Mouse (Mus musculus) retina, postnatal 1 day (tissue): ENCODE results near the gene Zxdc.

Experiments
- DNase-seq: peaks from one replicate; pipeline ENCODE4 v3.0.0-alpha.2; 2012

Zxdc gene

DNA sequence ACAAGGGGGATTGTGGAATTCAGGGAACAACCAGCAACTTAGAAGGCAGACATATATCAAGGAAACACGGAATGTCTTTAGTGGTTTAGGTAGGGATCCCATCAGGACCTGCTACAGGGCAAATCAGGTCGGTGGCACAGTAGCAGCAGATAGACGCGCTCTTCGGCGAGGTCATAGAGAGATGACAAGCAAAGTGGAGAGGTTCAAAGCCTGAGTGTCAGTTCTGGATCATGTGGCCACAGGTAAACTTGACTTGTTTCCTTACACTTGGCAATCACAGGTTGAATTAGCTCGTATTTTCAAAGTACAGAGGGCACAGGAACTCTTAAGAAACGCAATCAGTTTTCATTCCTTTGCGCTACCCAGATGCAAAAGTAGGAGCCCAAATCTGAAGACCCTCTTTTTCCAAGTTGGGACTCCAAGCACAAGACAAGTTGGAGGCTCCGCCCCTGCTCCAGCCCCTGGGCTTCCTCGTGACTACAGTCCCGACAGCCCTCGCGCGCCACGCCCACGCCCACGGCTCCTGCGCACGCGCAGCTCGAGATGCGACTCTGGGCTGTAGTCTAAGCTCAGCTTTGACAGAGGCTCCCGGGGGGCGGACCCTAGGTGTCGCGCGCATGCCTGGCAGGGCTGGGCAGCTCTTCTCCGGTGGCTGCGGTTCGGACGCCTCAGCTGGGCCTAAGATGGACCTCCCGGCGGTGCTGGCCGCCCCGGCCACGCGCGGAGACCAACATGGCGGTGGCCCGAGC, at the start of gene Zxdc:
Zxdc (plus strand) TSS at position 517 of the 749 bp plus-strand sequence.
- peak; percentile 97 for DNase-seq

DNA sequence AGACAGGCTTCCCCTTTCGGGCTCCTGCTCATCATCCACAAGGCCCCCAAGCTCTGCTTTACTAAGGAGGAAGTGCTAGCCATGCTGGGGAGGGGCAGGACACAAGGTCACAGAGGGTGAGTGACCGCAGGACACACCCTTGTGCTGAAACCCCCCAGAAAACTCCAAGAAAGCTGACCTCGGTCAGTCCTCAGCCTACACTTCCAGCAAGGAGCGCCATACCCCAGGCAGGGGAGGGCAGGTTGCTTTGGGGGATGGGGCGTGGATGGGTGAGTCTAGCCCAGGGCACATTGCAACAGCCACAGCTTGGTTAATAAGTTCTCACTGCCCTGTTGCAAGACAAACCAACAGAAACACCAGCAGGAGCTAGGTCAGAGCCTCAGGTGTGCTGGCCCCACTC, 48.9 kb upstream of the Zxdc start:
- no peak for DNase-seq

- no peak for DNase-seq
These were observed 47.5 kb upstream of the Zxdc start for GRCm38 (mm10) chr6:90321811-90322210.

DNA sequence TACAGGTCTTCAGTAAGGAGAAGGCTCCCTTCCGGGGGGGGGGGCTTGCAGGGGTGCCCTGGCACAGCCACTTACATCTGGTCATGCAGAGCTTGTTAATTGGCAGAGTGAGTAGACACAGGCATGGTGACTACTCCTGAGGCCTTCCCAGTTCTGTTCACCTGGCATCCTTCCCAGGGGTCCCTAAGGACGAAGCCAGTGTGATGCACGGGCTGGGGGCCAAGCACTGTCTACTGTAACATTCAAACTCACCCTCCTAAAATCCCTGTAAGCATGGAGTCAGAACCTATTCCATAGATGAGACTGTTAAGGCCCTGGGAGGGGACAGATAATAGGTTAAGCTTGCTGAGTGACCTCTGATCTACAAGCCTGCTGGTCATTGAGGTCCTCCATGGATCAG, 45.3 kb upstream of the Zxdc start:
- no peak for DNase-seq

- DNase-seq: no peak
These were observed 44.8 kb upstream of the Zxdc start for GRCm38 (mm10) chr6:90324463-90324862.

- peak; percentile 45 for DNase-seq
These were observed 44.3 kb upstream of the Zxdc start, which contains the start of gene Chst13 for GRCm38 (mm10) chr6:90324991-90325390. Gene Chst13, minus strand, starts transcription at chr6:90325185.

DNA sequence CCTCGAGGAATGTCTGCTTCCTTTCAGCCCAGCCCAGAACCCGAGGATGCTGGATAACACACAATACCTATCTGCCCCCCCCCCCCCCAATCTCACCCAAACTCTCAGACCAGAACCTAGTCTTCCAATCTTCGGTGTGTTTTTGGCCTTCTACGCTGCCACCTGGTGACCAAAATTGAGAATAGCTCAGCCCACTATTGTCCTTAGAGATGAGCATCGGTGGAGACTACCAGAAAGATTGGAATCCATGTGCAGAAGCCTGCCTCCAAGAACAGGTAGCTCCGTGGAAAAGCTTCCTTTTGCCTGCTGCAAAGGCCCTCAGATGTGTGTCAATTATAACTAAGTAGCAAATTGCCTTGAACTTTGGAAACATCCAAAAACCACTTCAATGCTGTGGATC, 41.6 kb upstream of the Zxdc start:
- peak; percentile 48 for DNase-seq

DNA sequence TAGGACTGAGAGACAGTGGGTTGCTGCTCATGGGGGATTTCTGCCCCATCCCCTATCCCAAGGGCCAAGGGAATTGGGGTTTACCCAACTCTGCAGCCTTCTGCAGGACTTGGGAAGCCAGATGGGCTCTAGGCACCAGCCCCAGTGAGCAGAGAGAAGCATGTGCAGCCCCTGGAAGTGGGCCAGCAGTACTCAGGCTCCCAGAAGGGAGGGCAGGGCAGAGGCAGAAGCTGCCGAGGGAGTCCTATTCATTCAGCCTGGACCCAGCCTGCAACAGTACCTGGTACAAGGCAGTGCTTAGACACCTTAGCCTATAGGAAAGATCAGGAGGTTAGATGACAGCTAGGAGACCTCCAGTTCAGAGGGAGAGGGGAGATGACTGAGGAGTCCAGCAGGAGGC, 39.3 kb upstream of the Zxdc start:
- no peak for DNase-seq

DNA sequence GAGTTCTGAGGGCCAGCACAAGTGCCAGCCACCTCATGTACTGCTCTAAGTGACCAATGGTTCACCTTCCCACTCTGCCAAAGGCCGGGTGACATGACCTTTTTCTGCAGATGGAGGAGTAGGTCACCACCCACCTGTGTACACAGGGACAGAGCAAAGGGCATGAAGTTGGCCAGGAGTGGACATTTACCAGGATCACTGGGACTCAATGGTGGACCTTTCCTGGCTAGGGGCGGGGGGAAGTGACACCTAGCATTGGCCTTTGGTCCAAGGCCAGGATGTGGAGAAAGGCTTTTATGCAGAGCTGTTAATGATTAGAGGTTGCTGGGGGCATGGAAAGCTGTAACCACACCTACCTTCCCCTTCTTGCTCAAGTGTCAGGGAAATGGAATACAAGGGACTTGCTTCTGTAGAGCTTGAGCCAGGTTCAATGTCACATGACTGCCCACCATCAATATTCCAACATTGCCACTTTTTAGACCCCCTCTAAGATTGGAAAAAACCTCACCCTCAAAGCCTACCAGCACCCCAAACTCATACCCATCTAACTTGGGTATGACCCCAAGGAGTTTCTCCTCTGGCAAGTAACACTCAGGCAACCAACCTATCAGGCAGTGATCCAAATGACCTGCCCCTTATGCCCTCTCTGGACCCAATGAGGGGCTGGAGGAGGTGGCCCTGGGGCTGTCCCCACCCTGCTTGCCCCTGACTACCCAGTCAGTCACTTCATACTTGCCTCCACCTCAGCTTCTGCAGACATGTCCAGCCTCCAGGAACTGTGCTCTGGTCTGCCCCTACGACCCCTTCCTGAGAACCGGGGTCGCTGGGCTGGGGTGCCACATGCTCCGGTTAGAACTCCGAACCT, 36.5 kb upstream of the Zxdc start, which contains the start of gene Uroc1:
Uroc1 (plus strand) TSS at position 724 of the 865 bp plus-strand sequence.
- DNase-seq: no peak

DNA sequence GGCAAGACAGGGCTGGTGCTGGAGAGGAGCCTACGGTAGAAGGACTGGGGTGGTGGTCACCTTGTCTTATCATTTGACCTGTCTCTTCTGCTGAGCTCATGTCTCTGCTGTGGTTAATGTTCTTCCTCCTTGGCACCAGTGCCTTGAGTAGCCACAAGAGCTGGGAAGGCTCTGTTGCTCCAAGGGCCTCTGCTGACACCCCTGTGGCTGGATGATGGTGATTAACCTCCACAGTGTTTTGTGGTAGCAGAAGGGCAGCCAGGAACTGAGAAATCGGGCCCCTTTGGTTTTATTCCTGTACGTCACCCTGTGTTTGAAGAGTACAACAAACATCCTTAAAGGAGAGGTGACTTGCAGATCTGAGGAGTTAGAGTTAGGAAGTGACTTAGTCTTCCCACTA, 35.0 kb upstream of the Zxdc start:
- DNase-seq: no peak

DNA sequence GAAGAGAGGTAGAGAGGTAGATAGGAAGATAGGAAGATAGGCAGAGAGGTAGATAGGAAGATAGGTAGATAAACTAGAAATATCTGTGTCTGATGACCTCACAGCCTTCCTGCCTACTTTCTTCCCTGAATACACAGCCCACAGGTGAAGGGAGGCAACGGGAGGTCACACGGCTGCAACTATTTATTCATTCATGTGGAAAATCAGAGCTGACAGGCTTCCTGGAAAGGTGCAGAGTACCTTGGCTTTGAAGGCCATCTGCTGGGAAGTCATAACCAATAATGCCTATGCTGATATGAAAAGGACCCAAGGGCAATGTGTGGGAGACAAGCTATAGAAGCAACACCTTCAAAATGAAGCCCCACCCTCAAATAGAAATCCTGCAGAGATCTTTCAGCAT, 26.9 kb upstream of the Zxdc start:
- peak; percentile 27 for DNase-seq

GRCm38 (mm10) chr6:90347183-90347582, 22.1 kb upstream of the Zxdc start:
- DNase-seq: no peak

GRCm38 (mm10) chr6:90348500-90348899, 20.8 kb upstream of the Zxdc start:
- no peak for DNase-seq

DNA sequence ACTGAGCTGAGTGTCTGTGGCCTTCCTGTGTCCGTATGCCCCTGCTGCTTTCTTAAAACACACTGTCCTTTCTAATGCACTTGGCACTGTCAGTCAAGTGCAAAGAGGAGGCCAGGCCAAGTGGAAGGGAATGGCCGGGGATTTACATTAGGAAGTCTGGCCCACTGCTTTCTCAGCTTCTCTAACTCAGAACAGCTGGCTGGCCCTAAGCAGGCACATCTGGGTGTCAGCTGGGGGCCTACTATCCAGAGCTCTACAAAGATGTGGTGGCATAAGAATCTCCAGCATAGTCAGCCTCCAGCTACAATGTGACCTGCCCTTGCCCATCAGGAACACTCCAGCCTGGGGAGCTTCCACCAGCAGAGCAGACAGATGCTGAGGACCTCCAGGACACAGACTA, 19.3 kb upstream of the Zxdc start:
- DNase-seq: no peak

GRCm38 (mm10) chr6:90358142-90358541, 11.2 kb upstream of the Zxdc start:
- no peak for DNase-seq

DNA sequence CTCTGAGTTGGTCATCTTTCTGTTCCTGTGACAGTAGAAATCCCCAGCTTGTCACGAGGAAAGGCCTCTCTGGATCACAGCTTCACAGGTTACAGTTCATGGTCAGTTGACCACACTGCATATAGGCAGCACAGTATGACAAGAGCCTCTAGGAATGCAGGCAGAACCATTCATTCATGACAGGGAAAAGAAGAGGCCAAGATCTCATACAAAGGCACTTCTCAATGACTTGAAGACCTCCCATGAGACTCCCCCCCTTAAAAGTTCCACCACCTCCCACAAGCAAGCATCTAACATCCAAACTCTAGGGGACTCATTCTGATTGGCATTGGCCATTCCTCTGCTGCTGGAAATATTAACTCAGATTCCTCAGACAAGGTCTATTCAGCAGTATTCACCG, 9.8 kb upstream of the Zxdc start:
- DNase-seq: peak; percentile 18

DNA sequence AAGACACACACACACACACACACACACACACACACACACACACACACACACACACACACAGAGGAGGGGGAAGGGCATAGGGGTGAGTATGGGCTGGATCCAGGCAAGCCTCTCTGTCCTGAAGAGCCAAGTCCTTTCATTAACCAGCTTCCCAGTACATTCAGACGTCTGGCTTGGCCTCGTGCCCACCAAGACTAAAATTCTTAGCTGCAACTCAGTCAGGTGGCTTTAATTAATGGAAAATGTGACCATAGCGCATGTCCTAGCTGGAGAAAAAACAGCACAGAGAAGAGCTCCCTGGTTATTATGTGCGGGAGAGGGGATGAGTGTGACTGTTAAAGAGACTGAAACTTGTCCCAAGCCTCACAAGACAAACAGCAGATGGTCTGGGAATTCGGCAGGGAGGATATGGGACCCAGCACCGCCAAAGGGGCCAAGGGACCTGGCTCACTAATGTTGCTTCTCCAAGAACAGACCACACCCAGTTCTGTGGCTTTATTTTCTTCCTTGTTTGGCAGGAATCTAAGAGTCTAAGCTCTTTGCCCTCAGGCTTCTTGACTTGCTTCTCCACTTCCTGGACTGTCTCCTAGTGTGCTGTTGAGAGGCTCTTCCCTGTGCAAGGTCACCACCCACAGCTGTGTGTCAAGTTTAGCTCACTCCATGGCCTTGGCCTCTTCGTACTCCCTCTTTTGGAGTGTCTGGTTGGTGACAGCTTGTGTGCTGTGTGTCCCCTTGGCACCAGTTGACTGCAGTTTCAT, 9.1 kb upstream of the Zxdc start:
- DNase-seq: peak; percentile 75

GRCm38 (mm10) chr6:90360922-90361614, 8.2 kb upstream of the Zxdc start:
- no peak for DNase-seq

- no peak for DNase-seq
These were observed 6.0 kb upstream of the Zxdc start for GRCm38 (mm10) chr6:90363301-90363700.

DNA sequence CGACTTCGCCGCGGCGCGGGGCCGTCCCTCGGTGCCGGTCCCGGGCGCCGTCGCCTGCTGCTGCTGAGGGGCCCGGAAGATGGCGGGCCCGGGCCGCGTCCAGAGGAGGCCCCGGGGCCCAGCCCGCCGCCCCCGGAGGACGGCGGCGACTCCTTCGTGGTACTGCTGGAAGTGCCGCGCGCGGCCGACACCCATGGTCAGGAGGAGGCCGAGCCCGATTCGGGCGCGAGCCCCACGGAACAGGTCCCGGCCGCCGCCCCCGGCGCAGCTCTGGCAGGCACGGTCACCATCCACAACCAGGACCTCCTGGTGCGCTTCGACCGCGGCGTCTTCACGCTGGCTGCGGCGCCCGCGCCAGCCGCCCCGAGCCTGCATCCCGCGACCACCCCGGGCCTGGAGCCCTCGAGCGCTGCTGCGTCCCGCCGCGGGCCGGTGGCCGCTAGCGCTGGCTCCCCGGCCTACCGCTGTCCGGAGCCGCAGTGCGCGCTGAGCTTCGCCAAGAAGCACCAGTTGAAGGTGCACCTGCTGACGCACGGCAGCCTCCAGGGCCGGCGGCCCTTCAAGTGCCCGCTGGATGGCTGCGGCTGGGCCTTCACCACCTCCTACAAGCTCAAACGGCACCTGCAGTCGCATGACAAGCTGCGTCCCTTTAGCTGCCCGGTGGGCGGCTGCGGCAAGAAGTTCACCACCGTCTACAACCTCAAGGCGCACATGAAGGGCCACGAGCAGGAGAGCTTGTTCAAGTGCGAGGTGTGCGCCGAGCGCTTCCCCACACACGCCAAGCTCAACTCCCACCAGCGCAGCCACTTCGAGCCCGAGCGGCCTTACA, 647 bp downstream of the Zxdc start:
- DNase-seq: peak; percentile 60

- DNase-seq: no peak
These were observed 5.4 kb downstream of the Zxdc start for GRCm38 (mm10) chr6:90374647-90375046.

DNA sequence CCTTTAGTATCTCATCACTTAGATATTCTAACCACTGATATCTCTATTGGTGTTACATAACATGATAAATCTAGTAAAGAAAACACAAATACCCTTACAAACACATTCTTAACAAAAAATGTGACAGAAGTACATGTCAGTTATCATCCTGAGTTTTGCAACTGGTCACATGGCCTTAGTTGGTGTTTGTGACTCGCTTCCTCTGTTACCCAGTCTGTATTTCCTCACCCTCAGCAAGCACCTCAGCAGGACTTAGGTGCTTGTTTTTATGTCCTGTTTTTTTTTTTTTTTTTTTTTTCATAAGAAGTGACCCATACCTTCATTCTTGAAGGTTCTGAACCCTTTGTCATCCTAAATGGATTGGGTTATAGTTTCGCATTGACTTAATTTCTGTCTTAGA, 8.4 kb downstream of the Zxdc start:
- no peak for DNase-seq
